Mouse (Mus musculus): Measurements from ENCODE around the gene Zfp972. TPM values are rescaled to one million over a fixed set of nuclear protein-coding genes. Genes with fewer than 3 reads are reported as not detected.

Gene Zfp972
- polyA plus RNA-seq (2017; shearing (Covaris generic)), result not detected

GRCm38 (mm10) chr2:177925563-177926103 is at the start of gene Zfp972:
Zfp972 (minus strand) TSS chr2:177925613.

GRCm38 (mm10) chr2:177957145-177957544 is 31.7 kb upstream of the Zfp972 start, which contains the start of gene Gm14326:
Gm14326 (minus strand) TSS chr2:177957297.

GRCm38 (mm10) chr2:177897046-177897578 is 28.3 kb downstream of the Zfp972 start, which contains the start of gene Gm14327:
Gm14327 (plus strand) TSS chr2:177897096.

Other genes with a start within 250 kb of the Zfp972 start
- 0.37 TPM for gene Gm14322, start 166.3 kb downstream of the Zfp972 start, polyA plus RNA-seq (2017; shearing (Covaris generic))
- 6.4 TPM for gene Gm14325, start 85.3 kb downstream of the Zfp972 start, polyA plus RNA-seq (2017; shearing (Covaris generic))
- gene Gm14327, start 28.5 kb downstream of the Zfp972 start, polyA plus RNA-seq (2017; shearing (Covaris generic)), result not detected
- 5.7 TPM for gene Gm14326, start 31.7 kb upstream of the Zfp972 start, polyA plus RNA-seq (2017; shearing (Covaris generic))
- gene Zfp971, start 97.7 kb upstream of the Zfp972 start, polyA plus RNA-seq (2017; shearing (Covaris generic)), result 6.6 TPM
- gene Zfp931, start 152.9 kb upstream of the Zfp972 start, polyA plus RNA-seq (2017; shearing (Covaris generic)), result 5.9 TPM
- 0.36 TPM for gene Phactr3, start 193.4 kb upstream of the Zfp972 start, polyA plus RNA-seq (2017; shearing (Covaris generic))

Measured in effector memory CD4-positive, alpha-beta T cell, adult 5 months (primary cell).